Mouse (Mus musculus): ENCODE measurements around the gene Prr3.

GRCm38 (mm10) chr17:36027663-36028062, 47.6 kb upstream of the Prr3 start:
- no peak for TF ChIP-seq CTCF (IDR thresholded peaks at IDR 0.05; ENCODE audit: low read depth, low read length)
- no peak for TF ChIP-seq TAL1 (conservative IDR thresholded peaks at IDR 0.05; ENCODE audit: low read depth, low read length)
- TF ChIP-seq GATA1 (IDR thresholded peaks at IDR 0.05; ENCODE audit: borderline replicate concordance, low read length): no peak

Data from G1E (cell line).